9 mouse cellular contexts compared by ENCODE assay signal in genomic region chr12:89811815-89812549, GRCm38 (mm10).
DNase-seq lines count a peak whose midpoint lies in the region; ATAC-seq and TF ChIP-seq lines count a peak whose summit lies in the region.
"Had no signal": no experiment of that assay in that cellular context is flagged by ENCODE, and none has a peak within 500 bp of the region (broad histone marks: within the 10 kb centered on the region; RNA-seq: fewer than 3 reads in every experiment).

No protein-coding gene starts in this region.

- no peaks in the 10 kb centered on the region for H3K79me2 ChIP-seq in heart, adult 2 months (replicated peaks; ENCODE audit: control insufficient read depth, insufficient read depth, low read length)

- no peaks in the 10 kb centered on the region for H3K9me3 ChIP-seq in embryonic facial prominence, embryonic 12.5 days

- H3K4me1 ChIP-seq in embryonic facial prominence, embryonic 12.5 days: peaks cover 4% of the 10 kb centered on the region; the same call in 1 of the 2 replicates
- H3K4me1 ChIP-seq in heart, adult 2 months (ENCODE audit: control insufficient read depth, insufficient read depth, low read length): no peaks in the 10 kb centered on the region
- no peaks in the 10 kb centered on the region for H3K4me1 ChIP-seq in kidney, adult 2 months (ENCODE audit: control insufficient read depth, insufficient read depth, low read length)

- ATAC-seq in embryonic facial prominence, embryonic 12.5 days (ENCODE audit: insufficient number of reproducible peaks, insufficient read depth, low FRiP score, low TSS enrichment): peak; percentile 99

- TF ChIP-seq EP300 in heart, adult 2 months (IDR thresholded peaks at IDR 0.05; ENCODE audit: insufficient read depth, low read depth, low read length): no peak

- H3K4me3 ChIP-seq in embryonic facial prominence, embryonic 12.5 days: peak overlapping the region; percentile 44
- H3K4me3 ChIP-seq in heart, adult 2 months: peak overlapping the region; percentile 14; the same call in 1 of the 2 replicates
- H3K4me3 ChIP-seq in kidney, adult 2 months (ENCODE audit: insufficient read depth, low read depth, low read length): no peak overlapping the region
- H3K4me3 ChIP-seq: erythroblast, embryonic 14.5 days had no signal

- H3K27me3 ChIP-seq in embryonic facial prominence, embryonic 12.5 days: 0 out of 2 replicates have a peak, but pooled peaks cover 9% of the 10 kb centered on the region
- H3K27me3 ChIP-seq in heart, adult 2 months (ENCODE audit: control insufficient read depth, insufficient read depth, low read length): no peaks in the 10 kb centered on the region
- H3K27me3 ChIP-seq in kidney, adult 2 months (replicated peaks; ENCODE audit: control insufficient read depth, insufficient read depth, low read length): no peaks in the 10 kb centered on the region

- no peak for TF ChIP-seq CTCF in heart, adult 2 months (IDR thresholded peaks at IDR 0.05)
- TF ChIP-seq CTCF in kidney, adult 2 months (conservative IDR thresholded peaks at IDR 0.05; ENCODE audit: insufficient read depth, insufficient read length, low read depth, low read length): no peak

- peak overlapping the region; percentile 44; the same call in 1 of the 2 replicates for H3K9ac ChIP-seq in embryonic facial prominence, embryonic 12.5 days
- no peak overlapping the region for H3K9ac ChIP-seq in heart, adult 2 months (ENCODE audit: low read depth, low read length)

- peak overlapping the region; percentile 87 for H3K4me2 ChIP-seq in embryonic facial prominence, embryonic 12.5 days (replicated peaks)

- intact Hi-C loops in heart, adult 2 months (cut with DNase I): no loop called here
- intact Hi-C loops in left cerebral cortex, postnatal 4 days (cut with DNase I): loop anchor here (10.0 kb wide), 1 partner anchor 1513 kb away; no protein-coding TSS in a partner anchor

- no peak for TF ChIP-seq POLR2A in heart, adult 2 months (IDR thresholded peaks at IDR 0.05; ENCODE audit: insufficient read depth, low read depth, low read length)
- no peak for TF ChIP-seq POLR2A in kidney, adult 2 months (IDR thresholded peaks at IDR 0.05; ENCODE audit: low read depth, low read length)

- no peaks in the 10 kb centered on the region for H3K36me3 ChIP-seq in embryonic facial prominence, embryonic 12.5 days
- H3K36me3 ChIP-seq in heart, adult 2 months (ENCODE audit: control insufficient read depth, insufficient read depth, low read length): no peaks in the 10 kb centered on the region
- H3K36me3 ChIP-seq in kidney, adult 2 months (ENCODE audit: control insufficient read depth, insufficient read depth, low read length): no peaks in the 10 kb centered on the region

- H3K27ac ChIP-seq in embryonic facial prominence, embryonic 12.5 days: 0 out of 2 replicates have a peak overlapping the region, but pooled peaks have one; percentile 41
- no peak overlapping the region for H3K27ac ChIP-seq in heart, adult 2 months
- no peak overlapping the region for H3K27ac ChIP-seq in kidney, adult 2 months (ENCODE audit: insufficient read depth, low read depth, low read length)

- WGBS in embryonic facial prominence, embryonic 12.5 days: under 1% methylated on average over 36 of the region's 36 CpGs
- WGBS in heart, adult 2 months: under 1% methylated on average over 36 of the region's 36 CpGs
- under 1% methylated on average over 36 of the region's 36 CpGs for WGBS in kidney, adult 2 months

- peak; percentile 98 for DNase-seq in brain, adult 2 months (ENCODE audit: low read depth, low spot score)
- peak; percentile 33 to 46 for DNase-seq in heart, adult 2 months
- DNase-seq in kidney, adult 2 months: peak; percentile 51
- DNase-seq in left cerebral cortex, postnatal 4 days: peak; percentile 80
- DNase-seq in mesoderm, embryonic 11.5 days (ENCODE audit: low read depth, low spot score): peak; percentile 89
- peak; percentile 63 for DNase-seq in right cerebral cortex, postnatal 4 days
- DNase-seq in MN1 (ENCODE audit: low spot score): no peak
